25 mouse cellular contexts compared by ENCODE assay signal in the genomic region with DNA sequence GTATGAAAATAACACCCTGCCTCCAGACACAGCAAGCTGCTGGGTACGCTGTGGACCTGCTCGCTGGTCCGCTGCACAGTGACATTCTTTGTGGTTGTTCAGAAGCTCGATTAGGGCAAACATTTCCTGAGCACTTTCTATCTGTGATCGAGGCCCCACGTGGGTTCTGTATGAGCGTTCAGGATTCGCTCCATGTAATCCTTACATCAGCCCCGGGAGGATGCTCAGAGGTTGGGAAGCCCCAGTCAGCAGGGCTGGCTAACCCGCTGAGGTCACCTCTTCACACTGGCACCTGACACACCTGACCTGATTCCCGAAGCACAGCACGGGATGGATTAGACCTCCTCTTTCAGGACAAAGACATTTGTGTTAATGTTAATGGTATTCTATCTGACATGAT. TPM values are rescaled to one million over a fixed set of nuclear protein-coding genes. Genes with fewer than 3 reads are reported as not detected.
DNase-seq lines count a peak whose midpoint lies in the region; ATAC-seq and TF ChIP-seq lines count a peak whose summit lies in the region.
"Had no signal": no experiment of that assay in that cellular context is flagged by ENCODE, and none has a peak within 500 bp of the region (broad histone marks: within the 10 kb centered on the region; RNA-seq: fewer than 3 reads in every experiment).

No protein-coding gene starts in this region.

- H3K9me3 ChIP-seq in kidney, embryonic 15.5 days (replicated peaks): no peaks in the 10 kb centered on the region
- H3K9me3 ChIP-seq in stomach, embryonic 14.5 days (ENCODE audit: control insufficient read depth, low read depth, low read length): no peaks in the 10 kb centered on the region
- no peaks in the 10 kb centered on the region for H3K9me3 ChIP-seq in stomach, postnatal 0 days (ENCODE audit: control insufficient read depth, low read length)
- H3K9me3 ChIP-seq: embryonic facial prominence, embryonic 12.5 days; forebrain, embryonic 10.5 days; forebrain, embryonic 13.5 days; heart, embryonic 10.5 days; heart, embryonic 13.5 days had no signal

- WGBS in kidney, embryonic 15.5 days: 61% methylated on average over 12 of the region's 12 CpGs
- WGBS in stomach, embryonic 14.5 days: 66% methylated on average over 12 of the region's 12 CpGs
- WGBS in stomach, postnatal 0 days: 64% methylated on average over 12 of the region's 12 CpGs

- no peak for DNase-seq in kidney, postnatal 4 days
- DNase-seq in stomach, postnatal 0 days (ENCODE audit: low spot score): no peak
- peak; percentile 46 for DNase-seq in retina, embryonic 14.5 days (ENCODE audit: low spot score)
- no peak for DNase-seq in lung, adult 18-20 months
- DNase-seq: adrenal gland, postnatal 10 days; adrenal gland, postnatal 36 days; cerebellum, adult 18-20 months; cerebellum, adult 9-10 months; cerebellum, postnatal 14 days; gastrocnemius, postnatal 10 days; gastrocnemius, postnatal 36 days; heart, adult 2 months; heart, postnatal 14 days; heart, postnatal 4 days had no signal

- no peak overlapping the region for H3K4me2 ChIP-seq in kidney, embryonic 15.5 days
- H3K4me2 ChIP-seq in stomach, embryonic 14.5 days (replicated peaks; ENCODE audit: low read depth, low read length): no peak overlapping the region
- no peak overlapping the region for H3K4me2 ChIP-seq in stomach, postnatal 0 days (replicated peaks; ENCODE audit: low read depth)
- H3K4me2 ChIP-seq: embryonic facial prominence, embryonic 12.5 days; forebrain, embryonic 13.5 days; heart, embryonic 13.5 days; hindbrain, embryonic 14.5 days had no signal

- H3K4me1 ChIP-seq in kidney, embryonic 15.5 days: peaks cover 24% of the 10 kb centered on the region
- H3K4me1 ChIP-seq in stomach, embryonic 14.5 days (ENCODE audit: control insufficient read depth, insufficient read depth, low read length): peaks cover 5% of the 10 kb centered on the region; the same call in 1 of the 2 replicates
- H3K4me1 ChIP-seq in stomach, postnatal 0 days (replicated peaks; ENCODE audit: control insufficient read depth, insufficient read depth): no peaks in the 10 kb centered on the region

- no peak overlapping the region for H3K27ac ChIP-seq in kidney, embryonic 15.5 days
- peak overlapping the region; percentile 23; the same call in 1 of the 2 replicates for H3K27ac ChIP-seq in stomach, embryonic 14.5 days (ENCODE audit: low read length)
- no peak overlapping the region for H3K27ac ChIP-seq in stomach, postnatal 0 days (replicated peaks)
- H3K27ac ChIP-seq: embryonic facial prominence, embryonic 12.5 days; forebrain, embryonic 10.5 days; forebrain, embryonic 13.5 days; heart, adult 2 months; heart, embryonic 10.5 days; heart, embryonic 13.5 days; hindbrain, embryonic 14.5 days; hindbrain, postnatal 0 days had no signal

- no peaks in the 10 kb centered on the region for H3K36me3 ChIP-seq in kidney, embryonic 15.5 days
- H3K36me3 ChIP-seq in stomach, embryonic 14.5 days (ENCODE audit: control insufficient read depth, insufficient read depth, low read length): no peaks in the 10 kb centered on the region
- H3K36me3 ChIP-seq in stomach, postnatal 0 days (ENCODE audit: control insufficient read depth, insufficient read depth, low read length): no peaks in the 10 kb centered on the region
- H3K36me3 ChIP-seq: embryonic facial prominence, embryonic 12.5 days; heart, embryonic 10.5 days; heart, embryonic 13.5 days had no signal

- H3K4me3 ChIP-seq in kidney, embryonic 15.5 days (replicated peaks): no peak overlapping the region
- no peak overlapping the region for H3K4me3 ChIP-seq in stomach, embryonic 14.5 days (ENCODE audit: low read depth, low read length)
- no peak overlapping the region for H3K4me3 ChIP-seq in stomach, postnatal 0 days (ENCODE audit: low read depth, low read length)
- H3K4me3 ChIP-seq: embryonic facial prominence, embryonic 12.5 days; forebrain, embryonic 10.5 days; forebrain, embryonic 13.5 days; heart, adult 2 months; heart, embryonic 10.5 days; heart, embryonic 13.5 days had no signal

- H3K9ac ChIP-seq in kidney, embryonic 15.5 days: no peak overlapping the region
- H3K9ac ChIP-seq in stomach, embryonic 14.5 days (replicated peaks; ENCODE audit: low read depth, low read length): no peak overlapping the region
- H3K9ac ChIP-seq in stomach, postnatal 0 days (ENCODE audit: low read length): no peak overlapping the region
- H3K9ac ChIP-seq: embryonic facial prominence, embryonic 12.5 days; forebrain, embryonic 13.5 days; heart, embryonic 13.5 days; hindbrain, embryonic 14.5 days had no signal

- 0 out of 2 replicates have a peak, but pooled peaks have one; percentile 23 for ATAC-seq in kidney, embryonic 15.5 days (replicated peaks; ENCODE audit: low FRiP score)
- no peak for ATAC-seq in stomach, embryonic 14.5 days (ENCODE audit: insufficient number of reproducible peaks, insufficient read depth, low FRiP score, low read depth)
- ATAC-seq in stomach, postnatal 0 days (ENCODE audit: low FRiP score, low TSS enrichment): no peak
- ATAC-seq: CD4-positive, CD25-positive, alpha-beta regulatory T cell, adult 4 months; forebrain, embryonic 13.5 days; forebrain, embryonic 16.5 days; hindbrain, postnatal 0 days had no signal

- no peak for TF ChIP-seq CTCF in stomach, postnatal 0 days (IDR thresholded peaks at IDR 0.05; ENCODE audit: low read depth)

- no peak for TF ChIP-seq EP300 in stomach, postnatal 0 days (optimal IDR thresholded peaks at IDR 0.05)

- H3K27me3 ChIP-seq in kidney, embryonic 15.5 days: no peaks in the 10 kb centered on the region
- no peaks in the 10 kb centered on the region for H3K27me3 ChIP-seq in stomach, embryonic 14.5 days (ENCODE audit: control insufficient read depth, insufficient read depth, low read length)
- no peaks in the 10 kb centered on the region for H3K27me3 ChIP-seq in stomach, postnatal 0 days (ENCODE audit: control insufficient read depth, insufficient read depth, low read length)
- H3K27me3 ChIP-seq: embryonic facial prominence, embryonic 12.5 days; heart, embryonic 13.5 days had no signal

RNA-seq across cellular contexts. Expression of a gene that starts 8.3 kb away (rescaled TPM):
- polyA plus RNA-seq in kidney, embryonic 15.5 days (2015; fragmentation: Nextera tagmentation; extraction: Ambion mirVana): 9.1 and 11.5 TPM in 2 replicates
- polyA plus RNA-seq in stomach, embryonic 14.5 days (2014; fragmentation: Nextera tagmentation; extraction: Ambion mirVana): 11.6 and 13.5 TPM in 2 replicates
- polyA plus RNA-seq in stomach, postnatal 0 days (2015; fragmentation: Nextera tagmentation; extraction: Ambion mirVana): 4.5 and 5.2 TPM in 2 replicates

RNA-seq across cellular contexts. Expression of a gene that starts 56.4 kb away (rescaled TPM):
- polyA plus RNA-seq in kidney, embryonic 15.5 days (2015; fragmentation: Nextera tagmentation; extraction: Ambion mirVana): 5.0 and 6.1 TPM in 2 replicates
- polyA plus RNA-seq in stomach, embryonic 14.5 days (2014; fragmentation: Nextera tagmentation; extraction: Ambion mirVana): 5.3 and 6.0 TPM in 2 replicates
- polyA plus RNA-seq in stomach, postnatal 0 days (2015; fragmentation: Nextera tagmentation; extraction: Ambion mirVana): 2.9 TPM in 2 replicates
